Mouse (Mus musculus) urinary bladder, postnatal 4 days (tissue): ENCODE results near the gene Ubap1l.
A peak's percentile ranks its signal among the peaks of the same experiment; 100 is the strongest.
"Not testable (repeated sequence)": the region's sequence is repeated elsewhere in the genome, so short reads cannot be mapped to it uniquely, and the experiment has no call there.

ENCODE experiments used
- DNase-seq, 2 experiments: peaks; one replicate each; pipeline ENCODE4 v3.0.0; 2021 to 2022; ENCODE audit warnings: low spot score in 2 of 2

Gene Ubap1l

GRCm38 (mm10) chr9:65360641-65361448, at the start of gene Ubap1l:
TSS of gene Ubap1l (plus strand) at chr9:65361041.
- DNase-seq: no peak

- DNase-seq: no peak
These were observed 48.0 kb upstream of the Ubap1l start for GRCm38 (mm10) chr9:65312669-65313357.

- no peak for DNase-seq
These were observed 47.0 kb upstream of the Ubap1l start for GRCm38 (mm10) chr9:65313846-65314245.

- no peak for DNase-seq
These were observed 38.5 kb upstream of the Ubap1l start for GRCm38 (mm10) chr9:65322255-65322900.

GRCm38 (mm10) chr9:65325971-65326370, 34.9 kb upstream of the Ubap1l start:
- DNase-seq: no peak

DNA sequence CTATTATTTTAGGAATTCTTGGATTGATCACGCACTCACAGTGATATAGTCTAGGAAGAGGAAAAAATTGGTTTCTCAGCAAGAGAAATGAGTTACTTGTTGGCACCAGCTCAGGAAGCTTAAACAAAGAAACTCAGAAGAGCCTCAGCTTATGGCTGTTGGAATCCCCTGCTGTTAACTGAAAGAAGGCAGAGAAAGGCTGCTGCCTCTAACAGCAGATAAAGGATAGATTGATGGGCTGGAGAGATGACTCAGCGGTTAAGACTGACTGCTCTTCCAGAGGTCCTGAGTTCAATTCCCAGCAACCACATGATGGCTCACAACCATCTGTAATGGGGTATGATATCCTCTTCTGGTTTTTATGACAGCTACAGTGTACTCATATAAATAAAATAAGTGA, 33.5 kb upstream of the Ubap1l start:
- DNase-seq: no peak

DNA sequence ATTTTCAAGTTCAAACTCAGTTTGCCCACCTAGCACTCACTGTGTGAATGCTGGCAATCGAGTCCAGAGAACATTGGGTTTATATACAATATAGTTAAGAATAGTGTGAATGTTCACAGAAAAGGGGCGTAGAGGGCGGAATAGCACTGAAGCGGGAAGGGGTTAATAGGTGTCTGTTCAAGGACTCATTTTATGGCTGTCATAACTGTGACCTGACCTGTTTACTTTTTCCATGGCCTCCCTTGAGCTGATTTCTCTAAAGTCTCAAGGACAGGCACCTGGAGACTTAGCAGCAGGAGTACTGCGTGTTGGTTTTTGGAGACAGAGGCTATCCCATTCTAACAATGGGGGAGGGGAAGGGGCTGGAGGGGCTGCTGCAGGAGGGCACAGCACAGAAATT, 26.9 kb upstream of the Ubap1l start:
- no peak for DNase-seq

DNA sequence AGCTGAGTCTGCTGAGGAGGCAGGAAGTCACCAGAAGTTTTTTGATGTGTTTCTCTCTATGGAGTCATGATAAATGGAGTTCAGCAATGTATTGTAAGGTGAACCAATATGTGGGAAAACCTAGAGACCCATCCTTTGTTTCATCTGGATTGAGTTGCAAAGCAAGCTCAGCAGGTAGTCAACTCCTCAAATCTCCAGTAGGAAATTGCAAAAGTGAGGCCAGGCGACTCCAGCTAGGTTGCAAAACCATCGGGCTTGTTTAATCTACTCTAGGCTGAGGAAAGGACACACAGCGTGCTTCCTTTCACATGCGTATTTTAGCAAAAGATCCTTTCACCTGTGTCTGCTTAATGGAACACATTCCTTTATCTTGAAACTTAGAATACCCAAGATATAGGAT, 21.7 kb upstream of the Ubap1l start:
- no peak for DNase-seq

DNA sequence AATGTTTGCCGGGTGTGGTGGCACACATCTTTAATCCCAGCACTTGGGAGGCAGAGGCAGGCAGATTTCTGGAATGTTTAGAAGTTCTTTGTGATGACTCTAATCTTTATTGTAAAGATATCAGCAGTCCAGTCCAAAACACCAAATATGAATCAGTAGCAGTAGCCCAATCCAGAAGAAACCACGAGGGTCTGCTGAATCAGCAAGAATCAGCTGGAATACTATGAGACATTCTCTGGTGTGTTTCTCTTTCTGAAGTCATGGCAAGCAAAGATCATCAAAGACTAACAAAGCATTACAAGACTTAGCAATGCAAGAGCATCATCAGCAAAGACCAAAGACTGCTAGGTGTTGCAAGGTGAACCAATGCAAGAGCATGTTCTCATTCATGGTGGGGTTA, 20.4 kb upstream of the Ubap1l start:
- no peak for DNase-seq

DNA sequence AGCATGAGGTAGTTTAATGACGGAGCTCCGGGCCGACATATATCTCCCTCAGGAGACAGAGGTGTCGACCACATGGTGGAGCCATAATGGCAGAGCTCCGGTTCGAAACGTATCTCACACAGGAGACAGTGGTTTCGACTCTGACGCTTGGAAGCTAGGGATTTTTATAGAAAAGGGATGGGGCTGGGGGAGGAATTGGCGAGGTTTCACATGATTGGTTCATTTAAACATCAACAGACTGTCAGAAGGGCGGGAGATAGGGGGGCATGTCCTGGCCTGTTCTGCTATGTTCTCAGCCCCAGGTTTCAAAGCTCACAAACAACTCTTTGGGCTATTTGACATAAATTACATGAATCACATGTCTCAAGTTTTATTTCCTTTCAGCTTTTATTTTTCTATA, 15.4 kb upstream of the Ubap1l start:
- DNase-seq: not testable (repeated sequence)

- peak; percentile 89 to 93 for DNase-seq
These were observed 14.9 kb upstream of the Ubap1l start, which contains the start of gene Pdcd7 for GRCm38 (mm10) chr9:65345854-65346475. TSS of gene Pdcd7 (plus strand) at chr9:65346104.

GRCm38 (mm10) chr9:65346476-65347111, 14.2 kb upstream of the Ubap1l start:
- DNase-seq: peak in 1 of 2 experiments; percentile 45

- no peak for DNase-seq
These were observed 13.6 kb upstream of the Ubap1l start for GRCm38 (mm10) chr9:65347112-65347850.

GRCm38 (mm10) chr9:65353251-65353650, 7.6 kb upstream of the Ubap1l start:
- no peak for DNase-seq

GRCm38 (mm10) chr9:65356561-65356960, 4.3 kb upstream of the Ubap1l start:
- DNase-seq: no peak

DNA sequence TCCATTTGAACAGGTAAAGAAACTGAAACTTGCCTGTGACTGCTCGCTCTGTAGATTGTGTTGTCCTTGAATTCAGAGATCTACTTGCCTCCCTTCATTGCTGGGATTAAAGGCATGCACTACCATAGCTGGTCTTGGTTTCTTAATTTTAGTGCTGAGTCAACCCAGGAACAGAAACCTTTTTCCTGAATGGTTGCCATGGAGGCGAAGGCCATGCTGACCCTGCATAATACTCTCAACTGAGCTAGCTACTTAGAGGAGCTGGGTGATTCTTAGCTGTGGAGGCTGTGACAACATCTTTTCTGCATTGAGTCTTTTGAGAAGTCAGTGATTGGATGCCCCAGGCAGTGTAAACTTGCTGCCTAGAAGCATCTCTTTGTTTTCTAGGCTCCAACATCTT, 3.9 kb upstream of the Ubap1l start:
- no peak for DNase-seq

DNA sequence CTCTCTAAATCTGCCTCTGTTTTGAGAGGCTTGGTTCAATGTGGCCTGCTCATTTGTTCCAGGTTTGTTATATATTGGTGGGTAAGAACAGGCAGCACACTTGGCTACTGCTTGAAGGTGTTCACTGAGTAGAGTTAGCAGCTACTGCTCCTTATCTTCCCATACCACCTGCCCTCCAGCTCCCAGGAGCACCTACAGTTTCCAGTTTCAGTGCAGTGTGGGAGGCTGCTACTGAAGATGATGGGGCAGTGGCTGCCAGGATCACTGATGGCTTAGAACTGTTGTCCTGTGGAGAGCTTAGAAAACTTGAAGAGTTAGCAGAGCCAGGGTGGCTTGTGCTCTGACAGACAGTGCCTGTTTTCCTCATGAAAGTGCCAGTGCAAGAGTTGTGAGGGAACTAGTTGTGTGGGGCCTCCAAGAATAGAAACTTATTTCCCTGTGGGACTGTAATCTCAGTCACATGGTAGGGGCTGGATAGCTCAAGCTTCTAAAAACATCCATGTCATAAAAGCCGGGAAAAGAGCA, 1.8 kb upstream of the Ubap1l start:
- no peak for DNase-seq

- DNase-seq: peak in 1 of 2 experiments; percentile 28
These were observed 2.8 kb downstream of the Ubap1l start for GRCm38 (mm10) chr9:65363684-65364083.

DNA sequence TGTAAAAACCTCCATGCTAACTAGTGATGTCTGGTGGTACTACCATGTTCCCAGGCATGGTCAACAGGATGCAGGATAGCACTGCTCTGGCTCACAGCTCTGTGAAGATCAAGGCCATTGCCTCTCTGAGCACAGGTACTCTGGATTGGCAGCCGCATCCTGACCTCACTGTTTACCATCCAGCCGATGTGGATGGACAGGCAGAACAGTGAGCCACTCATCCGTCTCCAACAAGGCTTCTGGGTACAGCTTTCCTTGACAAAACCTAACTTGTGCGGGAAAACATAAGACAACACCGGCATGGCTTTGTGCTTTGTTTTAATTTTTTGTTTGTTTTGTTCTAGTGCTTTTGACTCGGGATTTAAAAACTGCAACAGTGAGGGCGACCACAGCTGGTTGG, 4.9 kb downstream of the Ubap1l start:
- DNase-seq: peak in 1 of 2 experiments; percentile 41

- DNase-seq: no peak
These were observed 10.9 kb downstream of the Ubap1l start for GRCm38 (mm10) chr9:65371756-65372155.

- DNase-seq: no peak
These were observed 11.6 kb downstream of the Ubap1l start for GRCm38 (mm10) chr9:65372449-65372848.
